Mouse (Mus musculus): ENCODE measurements around the gene Dio3. TPM values are rescaled to one million over a fixed set of nuclear protein-coding genes. Genes with fewer than 3 reads are reported as not detected.

The Dio3 gene
- polyA plus RNA-seq, 1 experiment, result 0.21 TPM

DNA sequence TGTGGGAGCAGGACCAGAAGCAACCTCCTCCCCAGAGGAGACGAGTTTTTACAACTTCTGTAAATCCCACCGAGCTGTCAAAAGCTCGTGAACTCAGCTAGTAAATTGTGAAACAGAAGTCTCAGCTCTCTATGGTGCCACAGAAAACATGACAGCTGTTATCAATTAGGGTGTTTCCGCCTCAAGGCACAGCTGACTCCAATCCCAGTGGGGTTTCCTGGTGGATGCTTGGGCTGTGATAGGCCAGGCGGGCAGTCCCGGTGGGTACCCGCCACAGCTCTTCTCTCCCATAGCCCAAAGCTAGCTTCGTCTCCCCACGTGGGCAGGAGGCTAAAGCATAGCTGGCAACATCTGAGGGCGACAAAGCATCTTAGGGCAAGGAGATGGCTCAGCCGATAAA, 19.8 kb downstream of the Dio3 start:
- no peak for TF ChIP-seq CTCF (IDR thresholded peaks at IDR 0.05; ENCODE audit: control insufficient read depth, insufficient read depth, insufficient replicate concordance, low read depth, low read length)
- TF ChIP-seq POLR2A (IDR thresholded peaks at IDR 0.05; ENCODE audit: control insufficient read depth, low read depth, low read length), result no peak

DNA sequence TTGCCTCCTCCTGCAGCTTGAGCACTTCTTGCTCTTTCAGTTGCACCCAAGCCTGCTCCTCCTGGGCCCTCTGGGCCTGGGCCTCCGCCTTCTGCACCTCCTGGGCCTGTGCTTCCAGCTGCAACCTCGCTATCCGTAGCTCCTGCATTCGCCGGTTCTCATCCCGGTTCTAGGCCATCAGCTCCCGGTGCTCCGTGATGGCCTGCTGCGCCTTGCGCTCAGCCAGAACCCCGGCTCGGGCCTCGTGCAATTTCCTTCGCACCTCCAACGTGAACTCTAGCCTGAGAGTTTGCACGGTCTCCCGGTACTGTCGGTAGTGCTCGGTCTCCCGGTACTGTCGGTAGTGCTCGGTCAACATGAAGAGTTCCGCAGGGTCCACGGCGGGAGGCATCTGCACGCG, 40.8 kb downstream of the Dio3 start:
- TF ChIP-seq POLR2A (IDR thresholded peaks at IDR 0.05; ENCODE audit: control insufficient read depth, low read depth, low read length) (no peak), CTCF (IDR thresholded peaks at IDR 0.05; ENCODE audit: control insufficient read depth, insufficient read depth, insufficient replicate concordance, low read depth, low read length) (no peak)
- H3K27me3 ChIP-seq (ENCODE audit: control insufficient read depth, insufficient read depth, low read length), result no peaks in the 10 kb centered on the region
- H3K4me3 ChIP-seq (ENCODE audit: control insufficient read depth, low read depth, low read length), result no peak overlapping the region
- H3K36me3 ChIP-seq (ENCODE audit: control insufficient read depth, insufficient read depth, low read length), result no peaks in the 10 kb centered on the region
- H3K4me1 ChIP-seq (ENCODE audit: control insufficient read depth, insufficient read depth, low read length), result no peaks in the 10 kb centered on the region; the same call in 1 of the 2 replicates
- H3K27ac ChIP-seq (ENCODE audit: control insufficient read depth, insufficient read depth, low read depth, low read length), result no peak overlapping the region

More for the DNA sequence above, 19.8 kb downstream of the Dio3 start:
- H3K36me3 ChIP-seq (ENCODE audit: control insufficient read depth, insufficient read depth, low read length), result no peaks in the 10 kb centered on the region
- no peak overlapping the region for H3K27ac ChIP-seq (ENCODE audit: control insufficient read depth, insufficient read depth, low read depth, low read length)
- no peaks in the 10 kb centered on the region for H3K27me3 ChIP-seq (ENCODE audit: control insufficient read depth, insufficient read depth, low read length)
- no peaks in the 10 kb centered on the region for H3K4me1 ChIP-seq (ENCODE audit: control insufficient read depth, insufficient read depth, low read length)
- H3K4me3 ChIP-seq (ENCODE audit: control insufficient read depth, low read depth, low read length), result no peak overlapping the region

Other genes starting within 250 kb of the Dio3 start
- 196 and 202 TPM in 2 replicates for gene Ppp2r5c, start 168.1 kb downstream of the Dio3 start, polyA plus RNA-seq (2012; rRNA removed)